Mouse (Mus musculus) hindbrain, postnatal 0 days (tissue): Measurements from ENCODE around the gene Dnajb4. TPM values are rescaled to one million over a fixed set of nuclear protein-coding genes. Genes with fewer than 3 reads are reported as not detected.

Experiments used
- ATAC-seq: fragments of 200-750 bp; cut with Nextera tagmentation; 2 replicates; pipeline ENCODE4 v1.8.0; 2017; ENCODE audit warnings: mild to moderate bottlenecking, moderate TSS enrichment, moderate library complexity
- DNase-seq: peaks from one replicate; pipeline ENCODE4 v3.0.0-alpha.2; 2015; ENCODE audit warnings: low spot score
- H3K27ac ChIP-seq: fragments of 300-500 bp; sonication (generic); 2 replicates; pipeline ENCODE4 v1.5.1; 2014; ENCODE audit warnings: mild to moderate bottlenecking
- H3K27me3 ChIP-seq: fragments of 300-500 bp; sonication (generic); 2 replicates; pipeline ENCODE4 v1.6.1; 2014; ENCODE audit warnings: low read length, mixed read lengths; ENCODE audit not compliant: insufficient read depth
- H3K36me3 ChIP-seq: fragments of 300-500 bp; sonication (generic); 2 replicates; pipeline ENCODE4 v1.6.1; 2014; ENCODE audit warnings: low read length, mixed read lengths; ENCODE audit not compliant: insufficient read depth
- H3K4me1 ChIP-seq: fragments of 300-500 bp; sonication (generic); 2 replicates; pipeline ENCODE4 v1.6.1; 2014; ENCODE audit warnings: antibody characterized with exemption, low read length, mixed read lengths; ENCODE audit not compliant: insufficient read depth
- H3K4me2 ChIP-seq: fragments of 300-500 bp; sonication (generic); 2 replicates; pipeline ENCODE4 v1.6.1; 2014; ENCODE audit warnings: low read depth, mild to moderate bottlenecking, low read length, moderate library complexity, mixed read lengths
- H3K4me3 ChIP-seq: fragments of 300-500 bp; sonication (generic); 2 replicates; pipeline ENCODE4 v1.5.1; 2014; ENCODE audit warnings: low read length
- H3K9ac ChIP-seq: fragments of 300-500 bp; sonication (generic); replicated peaks from 2 replicates; pipeline ENCODE4 v1.6.1; 2014; ENCODE audit warnings: mild to moderate bottlenecking, low read length, moderate library complexity, mixed read lengths
- H3K9me3 ChIP-seq: fragments of 300-500 bp; sonication (generic); 2 replicates; pipeline ENCODE4 v1.6.1; 2016; ENCODE audit warnings: low read length, mixed read lengths
- CTCF ChIP-seq: IDR thresholded peaks from 2 replicates; pipeline ENCODE4 v1.5.1; 2016; ENCODE audit warnings: antibody characterized with exemption, control low read depth, low read depth
- WGBS: fragments of 180-500 bp; shearing (Covaris S2); extraction: QIAGEN DNeasy Blood & Tissue Kit; methylation state at CpG from one replicate; pipeline ENCODE4 v1.1.7; 2014; 5-methylcytosine and 5-hydroxymethylcytosine counted together
- polyA plus RNA-seq: library from polyadenylated mRNA; unstranded; fragments of >200 nt; fragmentation: Nextera tagmentation; extraction: Ambion mirVana; gene quantifications from 2 replicates; pipeline ENCODE4 v1.2.1, GENCODE M21; 2015
- total RNA-seq: library from RNA; depleted of rRNA; stranded (reverse); fragments of >200 nt; gene quantifications from 2 replicates; pipeline ENCODE4 v1.2.3, GENCODE M21; 2014

Dnajb4 gene
- total and polyA plus RNA-seq, 2 experiments from 2014 or later = 40.8 to 47.8 TPM

DNA sequence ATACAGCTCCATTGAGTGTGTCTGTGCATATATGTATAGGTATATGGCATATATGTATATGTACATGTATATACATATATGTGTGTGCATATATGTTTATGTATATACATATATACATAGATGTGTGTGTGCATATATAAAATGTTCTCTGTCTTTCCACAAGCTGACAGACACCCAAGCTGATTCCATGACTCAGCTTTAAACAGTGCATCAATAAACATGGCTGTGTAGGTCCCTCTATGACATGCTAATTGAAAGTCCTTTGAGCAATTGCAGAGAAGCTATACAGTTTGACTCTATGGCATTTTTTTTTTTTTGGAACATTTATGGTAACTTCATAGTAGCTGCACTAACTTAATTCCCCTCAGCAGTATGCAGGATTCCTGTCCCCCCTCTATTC lies 50.8 kb downstream of the Dnajb4 start:
- DNase-seq (no peak), ATAC-seq (peak; percentile 18; the same call in 1 of the 2 replicates)

DNA sequence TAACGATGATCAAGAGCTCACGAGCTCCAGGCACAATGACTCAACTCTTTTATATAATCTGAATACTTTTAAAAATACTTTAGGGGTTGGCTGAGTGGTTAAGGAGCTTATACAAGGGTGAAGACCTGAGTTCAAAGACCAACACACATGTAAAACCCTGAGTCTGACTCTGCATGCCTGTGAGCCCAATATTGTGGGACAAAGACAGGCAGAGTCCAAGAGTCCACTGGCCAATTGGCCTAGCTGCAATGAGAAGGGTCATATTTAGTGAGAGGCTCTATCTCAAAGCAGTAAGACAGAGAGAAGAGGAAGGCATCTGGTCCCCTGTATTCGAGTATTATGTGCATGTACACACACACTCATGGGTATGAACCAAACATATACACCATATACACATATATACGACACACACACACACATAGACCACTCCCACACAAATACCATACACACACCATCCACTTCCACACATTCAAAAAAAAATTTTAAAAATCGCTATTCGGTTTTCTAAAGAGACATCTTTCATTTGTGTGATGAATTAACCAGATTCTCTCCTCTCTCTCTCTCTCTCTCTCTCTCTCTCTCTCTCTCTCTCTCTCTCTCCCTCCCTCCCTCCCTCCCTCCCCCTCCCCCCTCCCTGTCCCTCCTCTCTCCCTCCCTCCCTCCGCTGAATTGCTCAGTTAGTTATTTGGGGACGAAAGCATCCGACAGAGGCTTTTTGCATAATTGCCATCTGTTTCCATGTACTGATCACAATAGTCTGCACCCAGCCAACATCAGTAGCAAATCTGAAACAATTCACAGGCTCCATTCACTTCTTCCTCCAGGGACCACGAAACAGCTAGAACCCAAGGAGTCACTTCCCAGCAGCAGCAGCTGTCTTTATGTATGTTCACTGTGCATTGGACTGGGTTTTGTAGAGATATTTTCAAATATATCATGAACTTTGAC lies 51.5 kb downstream of the Dnajb4 start:
- Histone ChIP-seq H3K27ac (no peak overlapping the region), H3K27me3 (no peaks in the 10 kb centered on the region), H3K4me1 (peaks cover 3% of the 10 kb centered on the region; the same call in 1 of the 2 replicates), H3K9ac (no peak overlapping the region), H3K4me3 (no peak overlapping the region), H3K36me3 (no peaks in the 10 kb centered on the region), H3K4me2 (no peak overlapping the region), H3K9me3 (no peaks in the 10 kb centered on the region)
- ATAC-seq = peak; percentile 45; the same call in 1 of the 2 replicates
- DNase-seq = peak; percentile 10
- TF ChIP-seq CTCF = no peak
- whole genome bisulfite sequencing = 65% methylated on average over 9 of the region's 10 CpGs

More for the DNA sequence above, 50.8 kb downstream of the Dnajb4 start:
- H3K4me1 ChIP-seq = peaks cover 3% of the 10 kb centered on the region; the same call in 1 of the 2 replicates
- no peak for TF ChIP-seq CTCF
- no peak overlapping the region for H3K9ac ChIP-seq
- H3K27me3 ChIP-seq = no peaks in the 10 kb centered on the region
- no peaks in the 10 kb centered on the region for H3K9me3 ChIP-seq
- no peaks in the 10 kb centered on the region for H3K36me3 ChIP-seq
- no peak overlapping the region for H3K4me2 ChIP-seq
- no peak overlapping the region for H3K27ac ChIP-seq
- H3K4me3 ChIP-seq = no peak overlapping the region

GRCm38 (mm10) chr3:152156816-152157496 lies 53.1 kb downstream of the Dnajb4 start:
- no peak for ATAC-seq
- Histone ChIP-seq H3K9me3 (no peaks in the 10 kb centered on the region), H3K4me2 (no peak overlapping the region), H3K36me3 (no peaks in the 10 kb centered on the region), H3K4me1 (peaks cover 3% of the 10 kb centered on the region; the same call in 1 of the 2 replicates), H3K4me3 (no peak overlapping the region), H3K27ac (no peak overlapping the region), H3K9ac (no peak overlapping the region), H3K27me3 (no peaks in the 10 kb centered on the region)
- 67% methylated on average over 23 of the region's 23 CpGs for WGBS
- no peak for TF ChIP-seq CTCF
- DNase-seq = no peak

DNA sequence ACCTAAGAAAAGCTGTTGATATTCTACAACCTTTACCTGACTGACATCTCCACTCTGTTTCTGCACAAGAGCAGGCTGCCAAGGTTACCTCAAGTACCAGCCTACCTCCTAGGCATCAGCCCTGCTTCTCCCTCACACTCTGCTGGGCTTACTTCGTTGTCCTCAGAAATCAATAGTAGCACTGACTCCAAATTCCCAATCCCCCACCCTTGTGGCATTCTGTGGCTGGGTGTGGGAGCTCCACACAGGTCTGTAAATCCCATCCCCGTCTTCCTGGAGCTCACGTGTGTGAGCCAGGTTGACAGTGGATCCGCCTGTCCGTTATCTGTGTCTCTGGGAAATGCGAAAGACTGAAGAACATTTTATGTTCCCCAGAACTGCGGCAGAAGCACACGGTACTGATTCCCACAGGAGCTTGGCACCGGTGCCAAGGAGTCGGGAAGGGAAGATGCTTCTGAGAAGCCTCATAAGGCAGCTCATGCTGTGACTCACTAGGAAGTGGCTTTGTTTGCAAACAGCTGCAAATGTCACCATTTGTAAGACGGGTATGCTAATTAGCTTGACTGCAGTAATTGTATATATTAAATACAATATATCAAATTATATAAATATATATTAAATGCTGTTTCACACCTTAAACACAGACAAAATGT lies 54.7 kb downstream of the Dnajb4 start:
- DNase-seq (peak; percentile 38), ATAC-seq (0 out of 2 replicates have a peak, but pooled peaks have one; percentile 22)
- Histone ChIP-seq H3K4me1 (peaks cover 3% of the 10 kb centered on the region; the same call in 1 of the 2 replicates), H3K4me2 (no peak overlapping the region), H3K9me3 (no peaks in the 10 kb centered on the region), H3K27ac (no peak overlapping the region), H3K27me3 (no peaks in the 10 kb centered on the region), H3K9ac (no peak overlapping the region), H3K36me3 (no peaks in the 10 kb centered on the region), H3K4me3 (no peak overlapping the region)
- WGBS = 29% methylated on average over 11 of the region's 11 CpGs
- TF ChIP-seq CTCF = no peak

GRCm38 (mm10) chr3:152154095-152154494 lies 56.0 kb downstream of the Dnajb4 start:
- ATAC-seq (no peak), DNase-seq (no peak)
- Histone ChIP-seq H3K27ac (no peak overlapping the region), H3K4me3 (no peak overlapping the region), H3K4me1 (peaks cover 3% of the 10 kb centered on the region; the same call in 1 of the 2 replicates), H3K36me3 (no peaks in the 10 kb centered on the region), H3K27me3 (no peaks in the 10 kb centered on the region), H3K4me2 (no peak overlapping the region), H3K9ac (no peak overlapping the region), H3K9me3 (no peaks in the 10 kb centered on the region)
- TF ChIP-seq CTCF = no peak
- WGBS = 91% methylated on average over 5 of the region's 5 CpGs

DNA sequence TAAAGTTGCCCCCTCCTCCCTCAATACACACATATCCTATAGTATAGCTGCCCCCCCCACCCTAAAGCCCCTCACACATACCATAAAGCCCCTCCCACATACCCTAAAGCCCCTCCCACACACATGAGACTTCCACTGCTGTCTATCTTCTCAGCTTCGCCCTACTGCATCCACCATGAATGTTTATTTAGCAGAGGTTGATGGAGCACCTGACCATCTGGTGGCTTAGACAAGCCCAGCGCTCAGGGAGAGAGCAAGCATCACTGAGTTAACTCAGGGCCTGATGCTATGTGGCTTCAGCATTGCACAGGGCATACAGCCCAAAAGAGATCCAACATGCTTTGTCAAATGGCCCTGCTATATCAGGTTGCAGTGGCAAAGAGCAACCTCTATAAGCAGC lies 57.0 kb downstream of the Dnajb4 start:
- TF ChIP-seq CTCF = no peak
- Histone ChIP-seq H3K9ac (no peak overlapping the region), H3K9me3 (no peaks in the 10 kb centered on the region), H3K4me3 (no peak overlapping the region), H3K36me3 (no peaks in the 10 kb centered on the region), H3K4me1 (peaks cover 3% of the 10 kb centered on the region; the same call in 1 of the 2 replicates), H3K27ac (no peak overlapping the region), H3K27me3 (no peaks in the 10 kb centered on the region), H3K4me2 (no peak overlapping the region)
- no peak for ATAC-seq
- DNase-seq = no peak
- WGBS = 89% methylated on average over 2 of the region's 2 CpGs
